Mouse (Mus musculus) stomach, embryonic 14.5 days (tissue): Measurements from ENCODE around the gene Tgtp2. TPM values are rescaled to one million over a fixed set of nuclear protein-coding genes. Genes with fewer than 3 reads are reported as not detected.
"Not testable (repeated sequence)": the region's sequence is repeated elsewhere in the genome, so short reads cannot be mapped to it uniquely, and the experiment has no call there.

ENCODE experiments used
- ATAC-seq: fragments of 200-750 bp; cut with Nextera tagmentation; 2 replicates; pipeline ENCODE4 v1.8.0; 2017; ENCODE audit warnings: low read depth, moderate TSS enrichment; ENCODE audit not compliant: insufficient number of reproducible peaks, insufficient read depth, low FRiP score
- H3K27ac ChIP-seq: fragments of 300-500 bp; sonication (generic); 2 replicates; pipeline ENCODE4 v1.5.1; 2014; ENCODE audit warnings: mild to moderate bottlenecking, low read length, moderate library complexity, mixed read lengths
- H3K27me3 ChIP-seq: fragments of 300-500 bp; sonication (generic); 2 replicates; pipeline ENCODE4 v1.6.1; 2014; ENCODE audit warnings: low read length, control low read depth, mixed read lengths; ENCODE audit not compliant: control insufficient read depth, insufficient read depth
- H3K36me3 ChIP-seq: fragments of 300-500 bp; sonication (generic); 2 replicates; pipeline ENCODE4 v1.6.1; 2014; ENCODE audit warnings: mild to moderate bottlenecking, control low read depth, low read length, moderate library complexity, mixed read lengths; ENCODE audit not compliant: control insufficient read depth, insufficient read depth
- H3K4me1 ChIP-seq: fragments of 300-500 bp; sonication (generic); 2 replicates; pipeline ENCODE4 v1.6.1; 2014; ENCODE audit warnings: low read length, control low read depth, mixed read lengths; ENCODE audit not compliant: control insufficient read depth, insufficient read depth
- H3K4me2 ChIP-seq: fragments of 300-500 bp; sonication (generic); replicated peaks from 2 replicates; pipeline ENCODE4 v1.6.1; 2014; ENCODE audit warnings: low read depth, low read length, control low read depth
- H3K4me3 ChIP-seq: fragments of 300-500 bp; sonication (generic); 2 replicates; pipeline ENCODE4 v1.5.1; 2014; ENCODE audit warnings: low read depth, low read length, control low read depth
- H3K9ac ChIP-seq: fragments of 300-500 bp; sonication (generic); replicated peaks from 2 replicates; pipeline ENCODE4 v1.6.1; 2014; ENCODE audit warnings: low read depth, mild to moderate bottlenecking, control low read depth, low read length, moderate library complexity, mixed read lengths
- H3K9me3 ChIP-seq: fragments of 300-500 bp; sonication (generic); 2 replicates; pipeline ENCODE4 v1.6.1; 2016; ENCODE audit warnings: low read depth, low read length, control low read depth; ENCODE audit not compliant: control insufficient read depth
- WGBS: fragments of 180-500 bp; shearing (Covaris S2); extraction: QIAGEN DNeasy Blood & Tissue Kit; methylation state at CpG from one replicate; pipeline ENCODE4 v1.1.7; 2014; 5-methylcytosine and 5-hydroxymethylcytosine counted together
- polyA plus RNA-seq: library from polyadenylated mRNA; unstranded; fragments of >200 nt; fragmentation: Nextera tagmentation; extraction: Ambion mirVana; gene quantifications from 2 replicates; pipeline ENCODE4 v1.2.1, GENCODE M21; 2014

Tgtp2 gene
- polyA plus RNA-seq, 1 experiment from 2014 or later, result 0.10 TPM

- H3K27me3 ChIP-seq, H3K4me3 ChIP-seq, H3K9me3 ChIP-seq, H3K4me1 ChIP-seq, H3K27ac ChIP-seq, H3K36me3 ChIP-seq, H3K9ac ChIP-seq, ATAC-seq, H3K4me2 ChIP-seq: not testable (repeated sequence)
- 69% methylated on average over 1 of the region's 6 CpGs for WGBS
Observed at GRCm38 (mm10) chr11:49051093-49051891, 12.7 kb downstream of the Tgtp2 start, which contains the start of gene 9930111J21Rik2. TSS of gene 9930111J21Rik2 (minus strand) at chr11:49051242.

GRCm38 (mm10) chr11:49050064-49050463 lies 13.9 kb downstream of the Tgtp2 start:
- not testable (repeated sequence) for H3K9ac ChIP-seq, ATAC-seq, H3K4me3 ChIP-seq, H3K4me2 ChIP-seq, H3K9me3 ChIP-seq, H3K36me3 ChIP-seq, H3K4me1 ChIP-seq, H3K27ac ChIP-seq, H3K27me3 ChIP-seq

- H3K27me3 ChIP-seq, H3K4me2 ChIP-seq, H3K9me3 ChIP-seq, H3K36me3 ChIP-seq, H3K4me1 ChIP-seq, H3K27ac ChIP-seq, H3K9ac ChIP-seq, ATAC-seq, H3K4me3 ChIP-seq: not testable (repeated sequence)
Observed at GRCm38 (mm10) chr11:49012074-49012473, 51.9 kb downstream of the Tgtp2 start.

Other genes starting within 250 kb of the Tgtp2 start
- 5.8 and 6.2 TPM in 2 replicates for gene Trim41, start 246.9 kb downstream of the Tgtp2 start, polyA plus RNA-seq
- 1.4 and 2.1 TPM in 2 replicates for gene Trim7, start 238.1 kb downstream of the Tgtp2 start, polyA plus RNA-seq
- 4.5 and 4.9 TPM in 2 replicates for gene Gm12184, start 237.6 kb downstream of the Tgtp2 start, polyA plus RNA-seq
- gene Irgm1, start 192.5 kb downstream of the Tgtp2 start, polyA plus RNA-seq, result 12.9 and 13.2 TPM in 2 replicates
- 0.12 and 0.28 TPM in 2 replicates for gene Gm5431, start 162.0 kb downstream of the Tgtp2 start, polyA plus RNA-seq
- 3.8 TPM in 2 replicates for gene Psme2b, start 118.0 kb downstream of the Tgtp2 start, polyA plus RNA-seq
- 0.21 TPM in 1 of 2 replicates, not detected in the other for gene Olfr56, start 85.3 kb downstream of the Tgtp2 start, polyA plus RNA-seq
- 0.67 and 0.73 TPM in 2 replicates for gene 9930111J21Rik1, start 84.8 kb downstream of the Tgtp2 start, polyA plus RNA-seq
- gene Gm12185, start 72.0 kb downstream of the Tgtp2 start, polyA plus RNA-seq, result not detected in 2 replicates
- gene Tgtp1, start 70.0 kb downstream of the Tgtp2 start, polyA plus RNA-seq, result 1.0 and 1.4 TPM in 2 replicates
- gene 9930111J21Rik2, start 13.0 kb downstream of the Tgtp2 start, polyA plus RNA-seq, result 0.81 and 1.2 TPM in 2 replicates
- 1.6 and 2.2 TPM in 2 replicates for gene Ifi47, start 12.4 kb upstream of the Tgtp2 start, polyA plus RNA-seq
- gene Olfr1396, start 50.7 kb upstream of the Tgtp2 start, polyA plus RNA-seq, result 0.08 TPM in 1 of 2 replicates, not detected in the other
- gene Olfr1395, start 78.1 kb upstream of the Tgtp2 start, polyA plus RNA-seq, result not detected in 2 replicates
- gene Olfr1394, start 90.2 kb upstream of the Tgtp2 start, polyA plus RNA-seq, result not detected in 2 replicates
- gene Btnl9, start 123.0 kb upstream of the Tgtp2 start, polyA plus RNA-seq, result 2.4 TPM in 2 replicates
- 42.1 and 47.6 TPM in 2 replicates for gene Zfp62, start 139.1 kb upstream of the Tgtp2 start, polyA plus RNA-seq
- gene Mgat1, start 180.0 kb upstream of the Tgtp2 start, polyA plus RNA-seq, result 55.0 and 62.5 TPM in 2 replicates
- gene Olfr1393, start 214.1 kb upstream of the Tgtp2 start, polyA plus RNA-seq, result 0.28 TPM in 1 of 2 replicates, not detected in the other
- gene Olfr1392, start 221.1 kb upstream of the Tgtp2 start, polyA plus RNA-seq, result 0.13 TPM in 1 of 2 replicates, not detected in the other
- not detected in 2 replicates for gene Olfr10, start 240.5 kb upstream of the Tgtp2 start, polyA plus RNA-seq